In genomic region chr2:156235847-156236246, GRCm38 (mm10) we compare ENCODE assay signal across 10 mouse cellular contexts. TPM values are rescaled to one million over a fixed set of nuclear protein-coding genes. Genes with fewer than 3 reads are reported as not detected.
DNase-seq lines count a peak whose midpoint lies in the region; TF ChIP-seq lines count a peak whose summit lies in the region.
"Had no signal": no experiment of that assay in that cellular context is flagged by ENCODE, and none has a peak within 500 bp of the region (broad histone marks: within the 10 kb centered on the region; RNA-seq: fewer than 3 reads in every experiment).

No protein-coding gene starts in this region.

- no peak overlapping the region for H3K4me3 ChIP-seq in MEL (ENCODE audit: control insufficient read depth in 1 of 2, insufficient read depth in 1 of 2, low read depth in 2 of 2, low read length in 2 of 2)
- no peak overlapping the region for H3K4me3 ChIP-seq in cerebellum, adult 2 months (replicated peaks; ENCODE audit: insufficient read depth, low read depth, low read length)
- no peak overlapping the region for H3K4me3 ChIP-seq in limb, embryonic 10.5 days
- H3K4me3 ChIP-seq: stomach, embryonic 15.5 days had no signal

- no peak for TF ChIP-seq POLR2A in MEL (IDR thresholded peaks at IDR 0.05; ENCODE audit: control insufficient read depth in 1 of 2, insufficient read depth in 1 of 2, low read depth in 1 of 2, low read length in 2 of 2, poor library complexity in 1 of 2)
- TF ChIP-seq POLR2A in cerebellum, adult 2 months (IDR thresholded peaks at IDR 0.05; ENCODE audit: borderline replicate concordance, insufficient read depth, low read length), result no peak

- no peaks in the 10 kb centered on the region for H3K9me3 ChIP-seq in MEL (replicated peaks; ENCODE audit: insufficient read depth, low read length)
- H3K9me3 ChIP-seq in limb, embryonic 10.5 days (replicated peaks), result no peaks in the 10 kb centered on the region
- H3K9me3 ChIP-seq: stomach, embryonic 15.5 days had no signal

- peaks cover 0 to 8% of the 10 kb centered on the region in 2 experiments; a peak in 2 of 4 replicates for H3K36me3 ChIP-seq in MEL (ENCODE audit: control insufficient read depth in 1 of 2, insufficient read depth in 2 of 2, low read length in 2 of 2)
- peaks cover 83% of the 10 kb centered on the region for H3K36me3 ChIP-seq in limb, embryonic 10.5 days

- H3K4me1 ChIP-seq in MEL (ENCODE audit: control insufficient read depth in 1 of 2, insufficient read depth in 2 of 2, low read length in 2 of 2), result no peaks in the 10 kb centered on the region
- peaks cover 19% of the 10 kb centered on the region for H3K4me1 ChIP-seq in cerebellum, adult 2 months (ENCODE audit: control insufficient read depth, insufficient read depth, low read length)
- H3K4me1 ChIP-seq in limb, embryonic 10.5 days, result peaks cover 17% of the 10 kb centered on the region
- H3K4me1 ChIP-seq: stomach, embryonic 15.5 days had no signal

- H3K9ac ChIP-seq in MEL (ENCODE audit: control insufficient read depth, low read depth, low read length, poor library complexity, severe bottlenecking), result no peak overlapping the region
- H3K9ac ChIP-seq: stomach, embryonic 15.5 days had no signal

- H3K79me2 ChIP-seq in MEL (ENCODE audit: control insufficient read depth, insufficient read depth, low read length, poor library complexity), result no peaks in the 10 kb centered on the region

- no peak for TF ChIP-seq CTCF in MEL (IDR thresholded peaks at IDR 0.05 in 2 of 3, conservative IDR thresholded peaks at IDR 0.05 in 1 of 3; ENCODE audit: control insufficient read depth in 1 of 3, insufficient read depth in 1 of 3, low read depth in 2 of 3, low read length in 3 of 3, poor library complexity in 1 of 3, severe bottlenecking in 1 of 3)
- peak; percentile 46; the same call in 1 of the 2 replicates for TF ChIP-seq CTCF in cerebellum, adult 2 months (IDR thresholded peaks at IDR 0.05; ENCODE audit: borderline replicate concordance, insufficient read depth, low read depth, low read length)

- no peak for TF ChIP-seq RAD21 in MEL (IDR thresholded peaks at IDR 0.05; ENCODE audit: low read depth, low read length)

- TF ChIP-seq EP300 in MEL (IDR thresholded peaks at IDR 0.05; ENCODE audit: low read depth in 1 of 2, low read length in 2 of 2), result no peak

- H3K27me3 ChIP-seq in MEL (ENCODE audit: control insufficient read depth in 1 of 2, insufficient read depth in 2 of 2, low read length in 2 of 2), result no peaks in the 10 kb centered on the region
- no peaks in the 10 kb centered on the region for H3K27me3 ChIP-seq in cerebellum, adult 2 months (ENCODE audit: control insufficient read depth, insufficient read depth, low read length)
- H3K27me3 ChIP-seq in limb, embryonic 10.5 days (ENCODE audit: low read depth, poor library complexity, severe bottlenecking), result no peaks in the 10 kb centered on the region
- H3K27me3 ChIP-seq: stomach, embryonic 15.5 days had no signal

- H3K27ac ChIP-seq in MEL (ENCODE audit: control insufficient read depth, low read depth, low read length), result no peak overlapping the region
- 0 out of 2 replicates have a peak overlapping the region, but pooled peaks have one; percentile 15 for H3K27ac ChIP-seq in cerebellum, adult 2 months (ENCODE audit: insufficient read depth, low read length)
- no peak overlapping the region for H3K27ac ChIP-seq in limb, embryonic 10.5 days
- H3K27ac ChIP-seq: macrophage; stomach, embryonic 15.5 days had no signal

- WGBS in cerebellum, adult 2 months, result 32% methylated on average over 4 of the region's 4 CpGs
- 90% methylated on average over 4 of the region's 4 CpGs for WGBS in limb, embryonic 10.5 days

- DNase-seq in heart, adult 11 months, result peak; percentile 94
- DNase-seq in heart, adult 8-10 months (ENCODE audit: low spot score), result no peak
- DNase-seq in MEL (ENCODE audit: low read depth, low spot score), result peak; percentile 12
- peak; percentile 88 to 92 for DNase-seq in cerebellum, adult 2 months
- DNase-seq in left cerebral cortex, adult 11 months (ENCODE audit: low spot score), result peak; percentile 49
- DNase-seq in right cerebral cortex, postnatal 36 days (ENCODE audit: low spot score in 2 of 2), result peak; percentile 32 to 38
- no peak for DNase-seq in ovary, postnatal 36 days (ENCODE audit: low spot score)
- DNase-seq in limb, embryonic 10.5 days (ENCODE audit: low spot score), result no peak

TF ChIP-seq in MEL, 35 proteins besides CTCF, POLR2A, EP300 and RAD21:
- no peak for TF ChIP-seq MAFK (IDR thresholded peaks at IDR 0.05; ENCODE audit: borderline replicate concordance, low read depth, low read length)
- no peak for TF ChIP-seq MYB (IDR thresholded peaks at IDR 0.05; ENCODE audit: low read depth, low read length)
- TF ChIP-seq TCF12 (IDR thresholded peaks at IDR 0.05; ENCODE audit: low read depth, low read length), result no peak
- no peak for TF ChIP-seq ZKSCAN1 (IDR thresholded peaks at IDR 0.05; ENCODE audit: low read depth, low read length)
- no peak for TF ChIP-seq ELF1 (IDR thresholded peaks at IDR 0.05; ENCODE audit: low read depth, low read length)
- TF ChIP-seq TAL1 (IDR thresholded peaks at IDR 0.05; ENCODE audit: low read length), result no peak
- no peak for TF ChIP-seq UBTF (IDR thresholded peaks at IDR 0.05; ENCODE audit: borderline replicate concordance, insufficient read depth, low read depth, low read length)
- no peak for TF ChIP-seq ZMIZ1 (IDR thresholded peaks at IDR 0.05; ENCODE audit: low read depth, low read length)

RNA-seq across cellular contexts. Expression of gene Phf20, which starts 39.6 kb away (rescaled TPM):
- total RNA-seq in heart, adult 8-10 months (2022), result 10 to 100 TPM; 13.5 to 25.1 (median 19.2) TPM
- total RNA-seq in MEL (2012; rRNA removed), result 11.7 and 13.2 TPM in 2 replicates
- polyA plus RNA-seq in MEL (2012; ENCODE audit: insufficient read depth in 1 of 2, insufficient read length in 2 of 2, low read depth in 1 of 2, low replicate concordance in 2 of 2, missing spikeins in 1 of 2), result 10 to 100 TPM in 1 of 2 experiments, not detected in 1; 16.9 TPM
- 44.6 and 48.3 TPM in 2 replicates for polyA plus RNA-seq in cerebellum, adult 2 months (2012; rRNA removed)
- polyA plus RNA-seq in limb, embryonic 10.5 days (2016; fragmentation: Nextera tagmentation; extraction: Ambion mirVana), result 68.1 and 75.5 TPM in 2 replicates

RNA-seq across cellular contexts. Expression of gene Rbm39, which starts 55.8 kb away (rescaled TPM):
- 100 to 1,000 TPM; 107 to 140 (median 123) TPM for total RNA-seq in heart, adult 8-10 months (2022)
- total RNA-seq in MEL (2012; rRNA removed), result 212 and 228 TPM in 2 replicates
- polyA plus RNA-seq in MEL (2012; ENCODE audit: insufficient read depth in 1 of 2, insufficient read length in 2 of 2, low read depth in 1 of 2, low replicate concordance in 2 of 2, missing spikeins in 1 of 2), result 1,000 to 10,000 TPM in 1 of 2 experiments, 100 to 1,000 TPM in 1; 248 to 1,530 TPM
- polyA plus RNA-seq in cerebellum, adult 2 months (2012; rRNA removed), result 144 and 145 TPM in 2 replicates
- 469 and 559 TPM in 2 replicates for polyA plus RNA-seq in limb, embryonic 10.5 days (2016; fragmentation: Nextera tagmentation; extraction: Ambion mirVana)

Comparison
In these comparisons a context has a peak if more than half of its experiments do, and no peak if none do; other contexts are left out.
1. DNase-seq: peak in heart, adult 11 months (single experiment), MEL (single experiment), cerebellum, adult 2 months (2 of 2), left cerebral cortex, adult 11 months (single experiment) and right cerebral cortex, postnatal 36 days (2 of 2); none in heart, adult 8-10 months (single experiment), ovary, postnatal 36 days (single experiment) and limb, embryonic 10.5 days (single experiment).